Mouse (Mus musculus): ENCODE measurements around the gene Tpsg1. TPM values are rescaled to one million over a fixed set of nuclear protein-coding genes. Genes with fewer than 3 reads are reported as not detected.

The Tpsg1 gene
- total and polyA plus RNA-seq, 3 experiments: 0.60 TPM; not detected in 2

DNA sequence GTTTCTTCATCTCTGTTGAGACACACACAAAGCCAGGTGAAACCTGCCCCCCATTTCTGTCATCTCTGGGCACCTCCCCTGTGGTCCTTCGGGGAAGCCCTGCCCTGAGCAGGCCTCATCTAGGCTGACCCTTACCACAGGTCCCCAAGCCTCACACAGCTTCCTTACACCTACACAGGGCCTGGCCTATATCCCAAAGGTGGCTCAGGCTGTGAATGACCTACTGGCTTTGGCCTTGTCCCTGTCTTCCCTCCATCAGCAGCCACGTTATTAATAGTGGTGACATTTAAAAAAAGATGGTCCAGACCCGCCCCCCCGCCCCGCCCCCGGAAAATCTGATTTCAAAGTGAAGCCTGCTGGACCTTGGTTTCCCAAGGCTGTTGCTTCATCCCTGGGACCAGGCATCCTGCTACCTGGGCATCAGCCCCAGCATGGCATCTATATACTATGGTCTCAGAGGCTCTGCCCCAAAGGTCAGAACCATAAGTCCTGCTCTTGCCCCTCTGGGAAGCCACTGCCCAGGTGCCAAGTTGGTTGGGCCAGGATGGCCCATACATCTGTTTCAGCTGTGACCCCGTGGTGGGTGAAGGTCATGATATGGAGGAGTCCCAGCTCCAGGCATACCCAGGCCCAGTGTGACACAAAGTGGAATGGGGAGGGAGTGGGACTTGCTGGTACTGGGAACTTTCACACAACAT is 39.4 kb downstream of the Tpsg1 start:
- ATAC-seq (ENCODE audit: extremely low read depth, insufficient number of reproducible peaks, low FRiP score, poor library complexity, severe bottlenecking) (no peak; the same call in 1 of the 2 replicates), DNase-seq (ENCODE audit: low spot score) (no peak)
- H3K27me3 ChIP-seq (ENCODE audit: insufficient read depth, low read length): peaks cover 17% of the 10 kb centered on the region
- no peaks in the 10 kb centered on the region for H3K4me1 ChIP-seq (ENCODE audit: insufficient read depth, low read depth, low read length)
- TF ChIP-seq TAL1 (conservative IDR thresholded peaks at IDR 0.05; ENCODE audit: low read depth, low read length): no peak
- no peak for TF ChIP-seq GATA2 (IDR thresholded peaks at IDR 0.05; ENCODE audit: borderline replicate concordance, low read depth, low read length)
- no peak for TF ChIP-seq GATA1 (IDR thresholded peaks at IDR 0.05; ENCODE audit: borderline replicate concordance, low read length)
- TF ChIP-seq CTCF (IDR thresholded peaks at IDR 0.05; ENCODE audit: low read depth, low read length): no peak
- TF ChIP-seq POLR2AphosphoS5 (IDR thresholded peaks at IDR 0.05; ENCODE audit: insufficient replicate concordance, low read depth, low read length): no peak
- no peak overlapping the region for H3K4me3 ChIP-seq (ENCODE audit: low read depth, low read length)
- H3K9me3 ChIP-seq (replicated peaks): no peaks in the 10 kb centered on the region
- no peaks in the 10 kb centered on the region for H3K36me3 ChIP-seq (replicated peaks)

DNA sequence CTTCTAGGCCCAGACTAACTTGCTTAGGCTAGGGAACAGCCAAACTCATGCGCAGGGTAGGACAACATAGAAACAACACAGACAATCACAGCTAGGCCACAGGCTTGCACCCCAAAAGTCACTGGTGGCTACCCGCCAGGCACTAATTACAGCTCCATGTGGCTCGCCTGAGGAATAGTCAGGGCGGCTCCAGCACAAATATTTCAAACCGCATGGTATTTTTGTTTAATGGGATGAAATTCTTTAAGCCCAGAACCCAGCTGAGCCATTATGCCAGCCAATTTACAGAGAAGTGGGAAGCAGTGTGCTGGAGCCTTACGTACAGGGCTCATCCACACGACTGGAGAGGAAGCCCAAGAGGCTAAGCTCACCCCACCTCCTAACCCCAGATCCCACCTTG is 40.5 kb downstream of the Tpsg1 start:
- H3K27me3 ChIP-seq (ENCODE audit: insufficient read depth, low read length): peaks cover 20% of the 10 kb centered on the region

DNA sequence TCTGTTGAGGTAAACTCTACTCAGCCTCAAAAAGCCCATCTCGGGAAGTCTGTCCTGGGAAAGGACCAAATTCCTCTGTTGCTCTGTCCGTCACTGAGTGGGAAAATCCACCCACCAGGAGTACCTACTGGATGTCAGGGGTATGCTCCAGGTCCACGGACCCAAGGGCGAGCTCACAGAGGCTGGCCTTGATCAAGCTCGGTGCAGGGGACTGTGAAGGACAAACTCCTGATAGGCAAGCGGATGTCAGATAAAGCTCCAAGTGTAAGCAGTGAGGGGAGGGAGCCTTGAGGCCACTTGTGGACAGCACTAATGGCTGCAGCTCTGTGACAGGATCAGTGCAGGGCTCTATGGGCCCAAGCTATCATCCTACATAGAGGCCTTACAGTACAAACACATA is 41.1 kb downstream of the Tpsg1 start:
- DNase-seq (ENCODE audit: low spot score) (no peak), ATAC-seq (ENCODE audit: extremely low read depth, insufficient number of reproducible peaks, low FRiP score, poor library complexity, severe bottlenecking) (no peak)
- no peaks in the 10 kb centered on the region for H3K36me3 ChIP-seq (replicated peaks)
- no peaks in the 10 kb centered on the region for H3K4me1 ChIP-seq (ENCODE audit: insufficient read depth, low read depth, low read length)
- TF ChIP-seq TAL1 (conservative IDR thresholded peaks at IDR 0.05; ENCODE audit: low read depth, low read length): no peak
- no peak for TF ChIP-seq POLR2AphosphoS5 (IDR thresholded peaks at IDR 0.05; ENCODE audit: insufficient replicate concordance, low read depth, low read length)
- no peak for TF ChIP-seq GATA1 (IDR thresholded peaks at IDR 0.05; ENCODE audit: borderline replicate concordance, low read length)
- no peak for TF ChIP-seq CTCF (IDR thresholded peaks at IDR 0.05; ENCODE audit: low read depth, low read length)
- TF ChIP-seq GATA2 (IDR thresholded peaks at IDR 0.05; ENCODE audit: borderline replicate concordance, low read depth, low read length): no peak
- peaks cover 20% of the 10 kb centered on the region for H3K27me3 ChIP-seq (ENCODE audit: insufficient read depth, low read length)
- H3K9me3 ChIP-seq (replicated peaks): no peaks in the 10 kb centered on the region
- H3K4me3 ChIP-seq (ENCODE audit: low read depth, low read length): no peak overlapping the region

More for the DNA sequence above, 40.5 kb downstream of the Tpsg1 start:
- no peaks in the 10 kb centered on the region for H3K36me3 ChIP-seq (replicated peaks)
- no peaks in the 10 kb centered on the region for H3K4me1 ChIP-seq (ENCODE audit: insufficient read depth, low read depth, low read length)
- no peak for TF ChIP-seq POLR2AphosphoS5 (IDR thresholded peaks at IDR 0.05; ENCODE audit: insufficient replicate concordance, low read depth, low read length)
- no peak for TF ChIP-seq GATA2 (IDR thresholded peaks at IDR 0.05; ENCODE audit: borderline replicate concordance, low read depth, low read length)
- no peak for TF ChIP-seq TAL1 (conservative IDR thresholded peaks at IDR 0.05; ENCODE audit: low read depth, low read length)
- TF ChIP-seq GATA1 (IDR thresholded peaks at IDR 0.05; ENCODE audit: borderline replicate concordance, low read length): no peak
- no peak for TF ChIP-seq CTCF (IDR thresholded peaks at IDR 0.05; ENCODE audit: low read depth, low read length)
- DNase-seq (ENCODE audit: low spot score): no peak
- no peaks in the 10 kb centered on the region for H3K9me3 ChIP-seq (replicated peaks)
- no peak for ATAC-seq (ENCODE audit: extremely low read depth, insufficient number of reproducible peaks, low FRiP score, poor library complexity, severe bottlenecking)
- no peak overlapping the region for H3K4me3 ChIP-seq (ENCODE audit: low read depth, low read length)

DNA sequence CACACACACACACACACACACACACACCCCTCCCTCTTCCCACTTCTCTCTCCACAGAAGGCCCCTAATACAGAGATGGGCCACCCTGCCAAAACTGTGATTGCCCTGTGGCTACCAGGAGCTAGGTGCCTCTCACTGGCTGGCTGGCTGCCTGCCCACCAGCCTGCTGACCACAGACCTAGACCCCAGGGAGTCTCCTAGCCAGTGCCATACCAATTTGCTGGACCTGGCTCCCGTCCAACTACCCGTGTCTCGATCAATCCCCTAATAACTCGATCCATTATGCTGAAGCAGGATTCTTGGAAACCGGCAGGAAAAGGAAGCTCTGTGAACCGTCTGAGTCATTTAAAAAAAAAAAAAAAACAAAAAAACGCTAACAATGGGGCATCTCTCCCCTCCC is 41.7 kb downstream of the Tpsg1 start:
- Histone ChIP-seq H3K4me1 (ENCODE audit: insufficient read depth, low read depth, low read length) (no peaks in the 10 kb centered on the region), H3K27me3 (ENCODE audit: insufficient read depth, low read length) (peaks cover 20% of the 10 kb centered on the region), H3K36me3 (replicated peaks) (no peaks in the 10 kb centered on the region), H3K9me3 (replicated peaks) (no peaks in the 10 kb centered on the region), H3K4me3 (ENCODE audit: low read depth, low read length) (no peak overlapping the region)
- DNase-seq (ENCODE audit: low spot score) (no peak), ATAC-seq (ENCODE audit: extremely low read depth, insufficient number of reproducible peaks, low FRiP score, poor library complexity, severe bottlenecking) (no peak)
- no peak for TF ChIP-seq POLR2AphosphoS5 (IDR thresholded peaks at IDR 0.05; ENCODE audit: insufficient replicate concordance, low read depth, low read length)
- no peak for TF ChIP-seq GATA2 (IDR thresholded peaks at IDR 0.05; ENCODE audit: borderline replicate concordance, low read depth, low read length)

DNA sequence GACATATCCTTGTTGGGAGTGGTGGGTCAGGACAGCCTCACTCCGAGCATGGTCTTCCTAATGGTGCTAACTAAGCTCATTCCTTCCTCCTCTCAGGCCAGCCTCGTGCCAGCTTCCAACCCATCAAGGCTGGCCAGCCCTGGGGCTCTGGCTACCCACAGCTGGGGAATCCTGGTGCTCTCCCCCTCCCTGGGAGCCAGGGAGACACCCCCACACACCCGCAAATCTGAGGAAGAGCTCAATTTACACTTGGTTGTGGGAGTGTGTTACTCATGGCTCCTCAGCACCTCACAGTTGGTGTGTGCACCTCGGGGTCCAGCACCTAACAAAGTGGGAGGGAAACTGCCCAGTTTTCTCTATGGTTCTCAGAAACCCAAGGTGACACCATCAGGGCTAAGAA is 42.2 kb downstream of the Tpsg1 start:
- TF ChIP-seq GATA1 (IDR thresholded peaks at IDR 0.05; ENCODE audit: borderline replicate concordance, low read length) (no peak), POLR2AphosphoS5 (IDR thresholded peaks at IDR 0.05; ENCODE audit: insufficient replicate concordance, low read depth, low read length) (no peak), GATA2 (IDR thresholded peaks at IDR 0.05; ENCODE audit: borderline replicate concordance, low read depth, low read length) (no peak), TAL1 (conservative IDR thresholded peaks at IDR 0.05; ENCODE audit: low read depth, low read length) (no peak), CTCF (IDR thresholded peaks at IDR 0.05; ENCODE audit: low read depth, low read length) (no peak)
- no peak for ATAC-seq (ENCODE audit: extremely low read depth, insufficient number of reproducible peaks, low FRiP score, poor library complexity, severe bottlenecking)
- Histone ChIP-seq H3K4me1 (ENCODE audit: insufficient read depth, low read depth, low read length) (no peaks in the 10 kb centered on the region), H3K4me3 (ENCODE audit: low read depth, low read length) (no peak overlapping the region), H3K36me3 (replicated peaks) (no peaks in the 10 kb centered on the region), H3K27me3 (ENCODE audit: insufficient read depth, low read length) (peaks cover 20% of the 10 kb centered on the region), H3K9me3 (replicated peaks) (no peaks in the 10 kb centered on the region)
- no peak for DNase-seq (ENCODE audit: low spot score)

DNA sequence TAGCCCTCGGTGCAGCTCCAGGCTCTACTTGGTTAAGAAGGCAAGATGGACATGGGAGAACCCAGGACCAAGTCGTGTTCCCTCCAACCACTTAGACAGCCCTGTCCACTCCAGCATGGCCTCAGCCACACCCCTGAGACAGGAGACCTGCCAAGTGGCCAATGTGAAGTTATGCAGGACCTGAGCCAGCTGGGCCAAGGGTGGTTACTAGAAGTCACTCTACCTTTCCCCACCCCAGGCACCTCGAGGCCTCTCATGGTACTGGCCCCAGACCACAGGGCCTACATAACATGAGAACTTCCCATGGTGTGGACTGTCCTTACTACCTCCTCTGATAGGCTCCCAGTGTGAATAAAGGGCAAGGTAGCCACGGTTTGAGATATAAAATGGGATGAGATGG is 45.1 kb downstream of the Tpsg1 start:
- H3K9me3 ChIP-seq (replicated peaks): no peaks in the 10 kb centered on the region
- no peak for DNase-seq (ENCODE audit: low spot score)
- H3K27me3 ChIP-seq (ENCODE audit: insufficient read depth, low read length): peaks cover 23% of the 10 kb centered on the region
- no peak for TF ChIP-seq GATA1 (IDR thresholded peaks at IDR 0.05; ENCODE audit: borderline replicate concordance, low read length)
- no peak overlapping the region for H3K4me3 ChIP-seq (ENCODE audit: low read depth, low read length)
- no peak for ATAC-seq (ENCODE audit: extremely low read depth, insufficient number of reproducible peaks, low FRiP score, poor library complexity, severe bottlenecking)
- H3K36me3 ChIP-seq (replicated peaks): no peaks in the 10 kb centered on the region
- H3K4me1 ChIP-seq (ENCODE audit: insufficient read depth, low read depth, low read length): no peaks in the 10 kb centered on the region

DNA sequence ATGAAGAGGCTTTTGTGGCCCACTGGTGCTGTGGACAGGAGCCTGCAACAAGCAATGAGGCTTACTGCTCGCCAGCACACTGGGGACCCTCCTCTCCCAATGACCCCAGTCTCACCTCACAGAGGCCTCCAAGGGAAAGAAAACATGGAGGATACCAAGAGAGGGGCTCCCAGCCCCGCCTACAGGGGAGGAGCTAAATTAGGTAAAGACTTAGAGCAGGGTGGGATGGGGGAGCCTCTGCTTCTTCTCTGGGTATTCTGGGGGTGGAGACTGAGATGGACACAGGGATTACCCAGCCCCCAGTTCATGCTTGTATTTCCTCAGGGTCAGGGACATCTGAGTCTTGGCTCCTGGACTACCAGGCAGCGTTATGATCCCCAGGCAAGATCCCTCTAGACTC is 45.8 kb downstream of the Tpsg1 start:
- Histone ChIP-seq H3K4me1 (ENCODE audit: insufficient read depth, low read depth, low read length) (no peaks in the 10 kb centered on the region), H3K36me3 (replicated peaks) (no peaks in the 10 kb centered on the region), H3K9me3 (replicated peaks) (no peaks in the 10 kb centered on the region), H3K27me3 (ENCODE audit: insufficient read depth, low read length) (peaks cover 21% of the 10 kb centered on the region), H3K4me3 (ENCODE audit: low read depth, low read length) (no peak overlapping the region)
- no peak for TF ChIP-seq GATA1 (IDR thresholded peaks at IDR 0.05; ENCODE audit: borderline replicate concordance, low read length)
- no peak for TF ChIP-seq TAL1 (conservative IDR thresholded peaks at IDR 0.05; ENCODE audit: low read depth, low read length)
- TF ChIP-seq GATA2 (IDR thresholded peaks at IDR 0.05; ENCODE audit: borderline replicate concordance, low read depth, low read length): no peak
- no peak for TF ChIP-seq CTCF (IDR thresholded peaks at IDR 0.05; ENCODE audit: low read depth, low read length)
- TF ChIP-seq POLR2AphosphoS5 (IDR thresholded peaks at IDR 0.05; ENCODE audit: insufficient replicate concordance, low read depth, low read length): no peak
- ATAC-seq (ENCODE audit: extremely low read depth, insufficient number of reproducible peaks, low FRiP score, poor library complexity, severe bottlenecking) (no peak), DNase-seq (ENCODE audit: low spot score) (no peak)
